Mouse (Mus musculus) liver, embryonic 16.5 days (tissue): ENCODE measurements around the gene Slc25a11. TPM values are rescaled to one million over a fixed set of nuclear protein-coding genes. Genes with fewer than 3 reads are reported as not detected.

Experiments
- ATAC-seq: fragments of 200-750 bp; cut with Nextera tagmentation; 2 replicates; pipeline ENCODE4 v1.8.0; 2017; ENCODE audit warnings: low read depth, mild to moderate bottlenecking, moderate number of reproducible peaks, moderate library complexity
- H3K27ac ChIP-seq: fragments of 300-500 bp; sonication (generic); 2 replicates; pipeline ENCODE4 v1.5.1; 2014; ENCODE audit warnings: mild to moderate bottlenecking, low read length
- H3K27me3 ChIP-seq: fragments of 300-500 bp; sonication (generic); 2 replicates; pipeline ENCODE4 v1.6.1; 2014; ENCODE audit warnings: low read depth, low read length, mixed read lengths; ENCODE audit not compliant: control insufficient read depth, insufficient read depth
- H3K36me3 ChIP-seq: fragments of 300-500 bp; sonication (generic); 2 replicates; pipeline ENCODE4 v1.6.1; 2014; ENCODE audit warnings: mild to moderate bottlenecking; ENCODE audit not compliant: control insufficient read depth, insufficient read depth
- H3K4me1 ChIP-seq: fragments of 300-500 bp; sonication (generic); 2 replicates; pipeline ENCODE4 v1.6.1; 2014; ENCODE audit warnings: low read depth, low read length, mixed read lengths; ENCODE audit not compliant: control insufficient read depth
- H3K4me2 ChIP-seq: fragments of 300-500 bp; sonication (generic); 2 replicates; pipeline ENCODE4 v1.6.1; 2014; ENCODE audit warnings: low read depth, low read length, mixed read lengths
- H3K4me3 ChIP-seq: fragments of 300-500 bp; sonication (generic); 2 replicates; pipeline ENCODE4 v1.5.1; 2014; ENCODE audit warnings: low read depth, mild to moderate bottlenecking, low read length
- H3K9ac ChIP-seq: fragments of 300-500 bp; sonication (generic); 2 replicates; pipeline ENCODE4 v1.6.1; 2014; ENCODE audit warnings: low read depth, low read length
- H3K9me3 ChIP-seq: fragments of 300-500 bp; sonication (generic); replicated peaks from 2 replicates; pipeline ENCODE4 v1.6.1; 2016; ENCODE audit warnings: low read length; ENCODE audit not compliant: control insufficient read depth
- WGBS: fragments of 180-500 bp; shearing (Covaris S2); extraction: QIAGEN DNeasy Blood & Tissue Kit; methylation state at CpG from one replicate; pipeline ENCODE4 v1.1.7; 2014; ENCODE audit not compliant: insufficient replicate concordance; 5-methylcytosine and 5-hydroxymethylcytosine counted together
- polyA plus RNA-seq: library from polyadenylated mRNA; unstranded; fragments of >200 nt; fragmentation: Nextera tagmentation; extraction: Ambion mirVana; gene quantifications from 2 replicates; pipeline ENCODE4 v1.2.1, GENCODE M21; 2015

Slc25a11 gene
- polyA plus RNA-seq, 1 experiment from 2014 or later = 79.2 TPM

GRCm38 (mm10) chr11:70625473-70625872, 21.8 kb downstream of the Slc25a11 start:
- no peak overlapping the region for H3K9ac ChIP-seq
- no peaks in the 10 kb centered on the region for H3K27me3 ChIP-seq
- no peaks in the 10 kb centered on the region for H3K9me3 ChIP-seq
- no peaks in the 10 kb centered on the region for H3K36me3 ChIP-seq
- no peaks in the 10 kb centered on the region for H3K4me1 ChIP-seq
- WGBS = 31% methylated on average over 4 of the region's 4 CpGs
- no peak overlapping the region for H3K27ac ChIP-seq
- H3K4me3 ChIP-seq = no peak overlapping the region
- no peak for ATAC-seq
- no peak overlapping the region for H3K4me2 ChIP-seq

- no peak overlapping the region for H3K4me3 ChIP-seq
- H3K36me3 ChIP-seq = no peaks in the 10 kb centered on the region
- H3K27me3 ChIP-seq = no peaks in the 10 kb centered on the region
- H3K9me3 ChIP-seq = no peaks in the 10 kb centered on the region
- no peak overlapping the region for H3K9ac ChIP-seq
- no peak overlapping the region for H3K27ac ChIP-seq
- no peak overlapping the region for H3K4me2 ChIP-seq
- ATAC-seq = no peak
- H3K4me1 ChIP-seq = no peaks in the 10 kb centered on the region
- WGBS = 68% methylated on average over 10 of the region's 10 CpGs
Measured at GRCm38 (mm10) chr11:70623053-70623742, 24.1 kb downstream of the Slc25a11 start.

GRCm38 (mm10) chr11:70621972-70622814, 25.1 kb downstream of the Slc25a11 start:
- no peak overlapping the region for H3K4me3 ChIP-seq
- WGBS = 51% methylated on average over 7 of the region's 7 CpGs
- H3K9me3 ChIP-seq = no peaks in the 10 kb centered on the region
- H3K4me1 ChIP-seq = no peaks in the 10 kb centered on the region
- H3K27ac ChIP-seq = no peak overlapping the region
- ATAC-seq = peak; percentile 70
- H3K27me3 ChIP-seq = no peaks in the 10 kb centered on the region
- no peak overlapping the region for H3K9ac ChIP-seq
- H3K36me3 ChIP-seq = no peaks in the 10 kb centered on the region
- H3K4me2 ChIP-seq = no peak overlapping the region

GRCm38 (mm10) chr11:70619101-70619500, 28.2 kb downstream of the Slc25a11 start, which contains the start of gene Chrne:
Chrne (minus strand) TSS chr11:70619216.
- Histone ChIP-seq H3K4me3 (no peak within 1 kb of the TSS), H3K4me1 (peaks cover 10% of the 10 kb centered on the region), H3K4me2 (no peak within 1 kb of the TSS), H3K36me3 (no peaks in the 10 kb centered on the region), H3K27me3 (no peaks in the 10 kb centered on the region; the same call in 1 of the 2 replicates), H3K27ac (no peak within 1 kb of the TSS), H3K9ac (no peak within 1 kb of the TSS), H3K9me3 (no peaks in the 10 kb centered on the region)
- ATAC-seq = no peak
- WGBS = 36% methylated on average over 1 of the region's 1 CpGs

- 0 out of 2 replicates have a peak, but pooled peaks have one; percentile 9 for ATAC-seq
- H3K9me3 ChIP-seq = no peaks in the 10 kb centered on the region
- H3K4me1 ChIP-seq = peaks cover 10% of the 10 kb centered on the region
- H3K36me3 ChIP-seq = no peaks in the 10 kb centered on the region; the same call in 1 of the 2 replicates
- H3K9ac ChIP-seq = peak within 1 kb of the TSS; percentile 53
- H3K27ac ChIP-seq = 0 out of 2 replicates have a peak within 1 kb of the TSS, but pooled peaks have one; percentile 16
- H3K4me2 ChIP-seq = peak within 1 kb of the TSS; percentile 89
- WGBS = 15% methylated on average over 21 of the region's 21 CpGs
- H3K4me3 ChIP-seq = peak within 1 kb of the TSS; percentile 60
- no peaks in the 10 kb centered on the region; the same call in 1 of the 2 replicates for H3K27me3 ChIP-seq
Measured at GRCm38 (mm10) chr11:70615516-70616093, 31.7 kb downstream of the Slc25a11 start, which contains the start of gene 4930544D05Rik. 4930544D05Rik (plus strand) TSS chr11:70615848.

- H3K27ac ChIP-seq = 0 out of 2 replicates have a peak overlapping the region, but pooled peaks have one; percentile 16
- H3K9ac ChIP-seq = peak overlapping the region; percentile 53
Measured at GRCm38 (mm10) chr11:70615074-70615473, 32.2 kb downstream of the Slc25a11 start.

GRCm38 (mm10) chr11:70612505-70612904, 34.8 kb downstream of the Slc25a11 start:
- no peak overlapping the region for H3K9ac ChIP-seq
- no peak overlapping the region for H3K27ac ChIP-seq
- no peaks in the 10 kb centered on the region for H3K9me3 ChIP-seq
- H3K4me2 ChIP-seq = no peak overlapping the region
- no peaks in the 10 kb centered on the region; the same call in 1 of the 2 replicates for H3K27me3 ChIP-seq
- no peak overlapping the region for H3K4me3 ChIP-seq
- peaks cover 10% of the 10 kb centered on the region for H3K4me1 ChIP-seq
- no peaks in the 10 kb centered on the region; the same call in 1 of the 2 replicates for H3K36me3 ChIP-seq
- 79% methylated on average over 7 of the region's 7 CpGs for WGBS
- no peak for ATAC-seq

More at GRCm38 (mm10) chr11:70615074-70615473, 32.2 kb downstream of the Slc25a11 start:
- H3K27me3 ChIP-seq = no peaks in the 10 kb centered on the region; the same call in 1 of the 2 replicates
- H3K4me3 ChIP-seq = peak overlapping the region; percentile 60
- H3K9me3 ChIP-seq = no peaks in the 10 kb centered on the region
- WGBS = under 1% methylated on average over 17 of the region's 17 CpGs
- peak; percentile 86 for ATAC-seq
- H3K4me2 ChIP-seq = peak overlapping the region; percentile 89
- no peaks in the 10 kb centered on the region; the same call in 1 of the 2 replicates for H3K36me3 ChIP-seq
- H3K4me1 ChIP-seq = peaks cover 10% of the 10 kb centered on the region

- Histone ChIP-seq H3K4me2 (no peak overlapping the region), H3K36me3 (peaks cover 2% of the 10 kb centered on the region; the same call in 1 of the 2 replicates), H3K9ac (no peak overlapping the region), H3K27ac (no peak overlapping the region), H3K4me1 (peaks cover 10% of the 10 kb centered on the region), H3K4me3 (no peak overlapping the region), H3K27me3 (no peaks in the 10 kb centered on the region), H3K9me3 (no peaks in the 10 kb centered on the region)
- ATAC-seq = no peak
- WGBS = 68% methylated on average over 4 of the region's 4 CpGs
Measured at GRCm38 (mm10) chr11:70610752-70611151, 36.5 kb downstream of the Slc25a11 start.
